15 mouse cellular contexts compared by ENCODE assay signal in the genomic region with DNA sequence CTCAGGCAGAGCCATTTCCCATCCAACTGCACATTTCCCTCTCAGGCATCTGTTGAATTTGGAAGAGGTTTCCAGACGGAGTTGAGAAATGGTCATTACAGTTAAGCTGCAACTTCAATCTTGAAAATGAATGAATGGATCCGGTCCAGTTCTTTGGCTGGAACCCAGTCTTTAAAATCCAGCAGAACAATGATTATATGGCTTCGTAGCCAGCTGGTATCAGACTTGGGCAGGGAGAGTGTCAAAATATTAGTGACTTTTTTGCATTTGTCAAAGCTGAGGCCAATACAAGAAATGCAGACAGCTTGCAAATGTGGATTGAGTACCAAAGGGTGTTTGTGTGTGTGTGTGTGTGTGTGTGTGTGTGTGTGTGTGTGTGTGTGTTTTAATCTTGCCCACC.
A peak's percentile ranks its signal among the peaks of the same experiment; 100 is the strongest.
DNase-seq lines count a peak whose midpoint lies in the region; TF ChIP-seq lines count a peak whose summit lies in the region.
"Had no signal": no experiment of that assay in that cellular context is flagged by ENCODE, and none has a peak within 500 bp of the region (broad histone marks: within the 10 kb centered on the region; RNA-seq: fewer than 3 reads in every experiment).

No protein-coding gene starts in this region.

- H3K36me3 ChIP-seq in heart, adult 2 months (ENCODE audit: control insufficient read depth, insufficient read depth, low read length): no peaks in the 10 kb centered on the region
- H3K36me3 ChIP-seq: hindbrain, embryonic 13.5 days; neural tube, embryonic 13.5 days had no signal

- intact Hi-C loops in heart, postnatal 10 days (cut with DNase I): no loop called here
- intact Hi-C loops in heart, adult 2 months (cut with DNase I): no loop called here

- no peak for TF ChIP-seq EP300 in heart, adult 2 months (IDR thresholded peaks at IDR 0.05; ENCODE audit: insufficient read depth, low read depth, low read length)

- TF ChIP-seq CTCF in heart, adult 2 months (IDR thresholded peaks at IDR 0.05): no peak
- no peak for TF ChIP-seq CTCF in lung, adult 2 months (IDR thresholded peaks at IDR 0.05; ENCODE audit: insufficient read depth, low read length)

- no peak overlapping the region for H3K9ac ChIP-seq in heart, adult 2 months (ENCODE audit: low read depth, low read length)
- H3K9ac ChIP-seq: hindbrain, embryonic 13.5 days; neural tube, embryonic 13.5 days had no signal

- no peak overlapping the region for H3K27ac ChIP-seq in heart, adult 2 months
- H3K27ac ChIP-seq: hindbrain, embryonic 13.5 days; neural tube, embryonic 13.5 days had no signal

- H3K79me2 ChIP-seq in heart, adult 2 months (replicated peaks; ENCODE audit: control insufficient read depth, insufficient read depth, low read length): no peaks in the 10 kb centered on the region

- no peak overlapping the region for H3K4me3 ChIP-seq in heart, adult 2 months
- H3K4me3 ChIP-seq in lung, adult 2 months (replicated peaks; ENCODE audit: extremely low read depth, low read depth, low read length): no peak overlapping the region
- H3K4me3 ChIP-seq: hindbrain, embryonic 13.5 days; neural tube, embryonic 13.5 days had no signal

- 33% methylated on average over 3 of the region's 3 CpGs for WGBS in heart, adult 2 months
- 49% methylated on average over 3 of the region's 3 CpGs for WGBS in lung, adult 2 months

- H3K4me1 ChIP-seq in heart, adult 2 months (ENCODE audit: control insufficient read depth, insufficient read depth, low read length): no peaks in the 10 kb centered on the region; the same call in 1 of the 2 replicates
- no peaks in the 10 kb centered on the region for H3K4me1 ChIP-seq in lung, adult 2 months (ENCODE audit: control insufficient read depth, insufficient read depth, low read length)
- H3K4me1 ChIP-seq: hindbrain, embryonic 13.5 days; neural tube, embryonic 13.5 days had no signal

- peak; percentile 28 to 38 for DNase-seq in cerebellum, postnatal 10 days
- no peak for DNase-seq in cerebellum, adult 11 months
- DNase-seq in heart, postnatal 10 days: peak; percentile 57 to 58
- no peak for DNase-seq in heart, adult 2 months
- peak; percentile 8 for DNase-seq in lung, postnatal 10 days
- no peak for DNase-seq in lung, adult 2 months
- DNase-seq in heart, postnatal 4 days: peak; percentile 26
- DNase-seq in thymus, postnatal 10 days (ENCODE audit: low spot score in 2 of 2): no peak
- DNase-seq: cerebellum, adult 9-10 months; kidney, adult 11 months; kidney, postnatal 4 days had no signal

- no peak for TF ChIP-seq POLR2A in heart, adult 2 months (IDR thresholded peaks at IDR 0.05; ENCODE audit: insufficient read depth, low read depth, low read length)
- TF ChIP-seq POLR2A in lung, adult 2 months (IDR thresholded peaks at IDR 0.05; ENCODE audit: borderline replicate concordance, extremely low read depth, low read depth, low read length): no peak

- no peaks in the 10 kb centered on the region for H3K27me3 ChIP-seq in heart, adult 2 months (ENCODE audit: control insufficient read depth, insufficient read depth, low read length)
- H3K27me3 ChIP-seq: CH12.LX; hindbrain, embryonic 13.5 days; neural tube, embryonic 13.5 days; Patski had no signal

Comparison
In these comparisons a context has a peak if more than half of its experiments do, and no peak if none do; other contexts are left out.
1. DNase-seq: peak in cerebellum, postnatal 10 days (2 of 2), heart, postnatal 10 days (2 of 2), lung, postnatal 10 days (single experiment) and heart, postnatal 4 days (single experiment); none in cerebellum, adult 11 months (single experiment), heart, adult 2 months (0 of 2), lung, adult 2 months (single experiment) and thymus, postnatal 10 days (0 of 2).